Mouse (Mus musculus) heart, postnatal 4 days (tissue): ENCODE data around the gene Etnk2. TPM values are rescaled to one million over a fixed set of nuclear protein-coding genes. Genes with fewer than 3 reads are reported as not detected.

Source experiments
- DNase-seq: peaks from one replicate; pipeline ENCODE4 v3.0.0; 2021
- total RNA-seq, 2 experiments: library from RNA; stranded (reverse); gene quantifications; 2 replicates each; pipeline ENCODE4 v1.2.3; 2021

Etnk2 gene
- total RNA-seq, 2 experiments from 2014 or later = 0.83 to 0.93 TPM

GRCm38 (mm10) chr1:133351762-133352161 is 11.6 kb upstream of the Etnk2 start:
- no peak for DNase-seq

GRCm38 (mm10) chr1:133353371-133353809 is 10.0 kb upstream of the Etnk2 start:
- DNase-seq = peak; percentile 84

GRCm38 (mm10) chr1:133355469-133355868 is 7.9 kb upstream of the Etnk2 start:
- no peak for DNase-seq

GRCm38 (mm10) chr1:133355912-133356311 is 7.5 kb upstream of the Etnk2 start:
- no peak for DNase-seq

GRCm38 (mm10) chr1:133356330-133356729 is 7.0 kb upstream of the Etnk2 start:
- no peak for DNase-seq

- no peak for DNase-seq
These were observed 2.4 kb upstream of the Etnk2 start for GRCm38 (mm10) chr1:133361006-133361405.

GRCm38 (mm10) chr1:133362103-133362502 is 1.3 kb upstream of the Etnk2 start:
- DNase-seq = no peak

GRCm38 (mm10) chr1:133364022-133364630 is 754 bp downstream of the Etnk2 start:
- no peak for DNase-seq

- DNase-seq = no peak
These were observed 1.5 kb downstream of the Etnk2 start for GRCm38 (mm10) chr1:133364890-133365289.

GRCm38 (mm10) chr1:133366951-133367605 is 3.7 kb downstream of the Etnk2 start:
- no peak for DNase-seq

- DNase-seq = peak; percentile 43
These were observed 4.5 kb downstream of the Etnk2 start for GRCm38 (mm10) chr1:133367606-133368488.

GRCm38 (mm10) chr1:133368644-133369043 is 5.3 kb downstream of the Etnk2 start:
- no peak for DNase-seq

GRCm38 (mm10) chr1:133370352-133370751 is 7.0 kb downstream of the Etnk2 start:
- no peak for DNase-seq

- DNase-seq = no peak
These were observed 8.1 kb downstream of the Etnk2 start for GRCm38 (mm10) chr1:133371431-133371830.

- DNase-seq = no peak
These were observed 8.7 kb downstream of the Etnk2 start for GRCm38 (mm10) chr1:133372113-133372512.

- no peak for DNase-seq
These were observed 12.4 kb downstream of the Etnk2 start for GRCm38 (mm10) chr1:133375696-133376346.

GRCm38 (mm10) chr1:133377547-133377946 is 14.2 kb downstream of the Etnk2 start:
- no peak for DNase-seq

GRCm38 (mm10) chr1:133379254-133379985 is 16.0 kb downstream of the Etnk2 start:
- DNase-seq = no peak

GRCm38 (mm10) chr1:133379986-133380320 is 16.6 kb downstream of the Etnk2 start:
- no peak for DNase-seq

GRCm38 (mm10) chr1:133380347-133381065 is 17.1 kb downstream of the Etnk2 start:
- peak; percentile 68 for DNase-seq

GRCm38 (mm10) chr1:133382008-133382407 is 18.6 kb downstream of the Etnk2 start:
- DNase-seq = peak; percentile 60
